11 mouse cellular contexts compared by ENCODE assay signal in the genomic region with DNA sequence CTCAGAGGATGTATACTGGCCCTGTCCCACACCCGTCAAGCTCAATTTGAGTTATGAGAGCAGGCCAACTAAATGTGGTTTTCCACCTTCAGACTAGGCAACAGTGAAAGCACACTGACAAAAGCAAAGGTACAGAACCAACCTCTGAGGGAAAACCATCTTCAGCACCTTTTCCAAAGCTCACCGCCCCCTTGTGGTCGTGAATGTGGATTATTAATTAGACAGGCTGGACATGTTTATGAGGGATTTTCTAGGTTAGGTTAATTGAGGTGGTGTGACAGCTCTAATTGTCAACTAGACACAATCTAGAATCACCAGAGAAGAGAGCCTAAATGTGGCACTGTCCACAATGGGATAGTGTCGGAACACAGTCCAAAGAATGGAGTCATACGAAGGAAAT. TPM values are rescaled to one million over a fixed set of nuclear protein-coding genes. Genes with fewer than 3 reads are reported as not detected.
DNase-seq lines count a peak whose midpoint lies in the region; ATAC-seq and TF ChIP-seq lines count a peak whose summit lies in the region.
"Had no signal": no experiment of that assay in that cellular context is flagged by ENCODE, and none has a peak within 500 bp of the region (broad histone marks: within the 10 kb centered on the region; RNA-seq: fewer than 3 reads in every experiment).

No protein-coding gene starts in this region.

- no peak for TF ChIP-seq EP300 in liver, embryonic 14.5 days (IDR thresholded peaks at IDR 0.05; ENCODE audit: low read depth)

- no peaks in the 10 kb centered on the region for H3K9me3 ChIP-seq in kidney, embryonic 16.5 days (ENCODE audit: low read length)
- H3K9me3 ChIP-seq in ES-E14 (ENCODE audit: control insufficient read depth, insufficient read depth, low read depth, low read length): no peaks in the 10 kb centered on the region
- H3K9me3 ChIP-seq in liver, embryonic 14.5 days (ENCODE audit: control insufficient read depth, low read length): no peaks in the 10 kb centered on the region
- H3K9me3 ChIP-seq: embryonic facial prominence, embryonic 12.5 days had no signal

- no peak overlapping the region for H3K4me3 ChIP-seq in kidney, embryonic 16.5 days (ENCODE audit: low read length)
- H3K4me3 ChIP-seq in ES-E14 (ENCODE audit: insufficient read depth in 1 of 2, low read depth in 1 of 2, low read length in 2 of 2, poor library complexity in 1 of 2, severe bottlenecking in 1 of 2): no peak overlapping the region
- no peak overlapping the region for H3K4me3 ChIP-seq in liver, embryonic 14.5 days (ENCODE audit: insufficient read depth in 1 of 2, low read depth in 2 of 2, low read length in 2 of 2)
- H3K4me3 ChIP-seq: embryonic facial prominence, embryonic 12.5 days had no signal

- H3K4me1 ChIP-seq in kidney, embryonic 16.5 days (ENCODE audit: insufficient read depth, low read length): peaks cover 20% of the 10 kb centered on the region
- H3K4me1 ChIP-seq in ES-E14 (ENCODE audit: control insufficient read depth in 2 of 2, insufficient read depth in 2 of 2, low read length in 2 of 2, poor library complexity in 1 of 2): peaks cover 3 to 5% of the 10 kb centered on the region in 2 experiments; a peak in 2 of 4 replicates
- H3K4me1 ChIP-seq in liver, embryonic 14.5 days (replicated peaks; ENCODE audit: control insufficient read depth in 2 of 2, insufficient read depth in 2 of 2, low read length in 1 of 2): peaks cover 6 to 14% of the 10 kb centered on the region in 2 experiments; a peak in 3 of 4 replicates
- H3K4me1 ChIP-seq: embryonic facial prominence, embryonic 12.5 days had no signal

- peak; percentile 67 for TF ChIP-seq CTCF in liver, embryonic 14.5 days (IDR thresholded peaks at IDR 0.05; ENCODE audit: low read depth)

- in situ Hi-C loops in ES-E14 (cut with MboI; ENCODE audit: low sequenced_read_pairs in 2 of 2, unreplicated experiment in 2 of 2): no loop called here

- no peak overlapping the region for H3K4me2 ChIP-seq in kidney, embryonic 16.5 days (replicated peaks; ENCODE audit: low read depth, low read length)
- H3K4me2 ChIP-seq in liver, embryonic 14.5 days (ENCODE audit: low read depth): no peak overlapping the region
- H3K4me2 ChIP-seq: embryonic facial prominence, embryonic 12.5 days; heart, embryonic 11.5 days had no signal

- WGBS in kidney, embryonic 16.5 days: 78% methylated on average over 5 of the region's 5 CpGs
- 69% methylated on average over 5 of the region's 5 CpGs for WGBS in liver, embryonic 14.5 days (ENCODE audit: insufficient replicate concordance)

- H3K27me3 ChIP-seq in kidney, embryonic 16.5 days (ENCODE audit: insufficient read depth, low read length): no peaks in the 10 kb centered on the region
- H3K27me3 ChIP-seq in liver, embryonic 14.5 days (ENCODE audit: control insufficient read depth, insufficient read depth, low read length): no peaks in the 10 kb centered on the region
- H3K27me3 ChIP-seq: embryonic facial prominence, embryonic 12.5 days had no signal

- peak; percentile 30 for DNase-seq in kidney, adult 9 months
- peak; percentile 42 to 46 for DNase-seq in B cell, adult 2 months
- DNase-seq in ES-E14 (ENCODE audit: low read depth, low spot score): peak; percentile 29
- peak in 2 of 3 experiments; percentile 20 to 23 for DNase-seq in liver, embryonic 14.5 days (ENCODE audit: low read depth in 3 of 3, low spot score in 3 of 3)
- no peak for DNase-seq in layer of hippocampus, postnatal 36 days
- DNase-seq in urinary bladder, postnatal 36 days (ENCODE audit: low spot score in 2 of 2): no peak
- DNase-seq: adrenal gland, adult 2 months had no signal

- peaks cover 17% of the 10 kb centered on the region for H3K36me3 ChIP-seq in kidney, embryonic 16.5 days (ENCODE audit: insufficient read depth, low read length)
- H3K36me3 ChIP-seq in ES-E14 (ENCODE audit: control insufficient read depth, insufficient read depth, low read length, poor library complexity, severe bottlenecking): peaks cover 7% of the 10 kb centered on the region
- H3K36me3 ChIP-seq in liver, embryonic 14.5 days (replicated peaks; ENCODE audit: control insufficient read depth, insufficient read depth, low read depth): peaks cover 6% of the 10 kb centered on the region; the same call in 1 of the 2 replicates

- H3K27ac ChIP-seq in kidney, embryonic 16.5 days (ENCODE audit: low read length): no peak overlapping the region
- H3K27ac ChIP-seq in ES-E14 (ENCODE audit: insufficient read depth, low read depth, low read length, poor library complexity, severe bottlenecking): no peak overlapping the region
- H3K27ac ChIP-seq in liver, embryonic 14.5 days: no peak overlapping the region
- H3K27ac ChIP-seq: embryonic facial prominence, embryonic 12.5 days; macrophage had no signal

- no peak for ATAC-seq in kidney, embryonic 16.5 days (ENCODE audit: low FRiP score, low TSS enrichment)
- ATAC-seq in liver, embryonic 14.5 days (ENCODE audit: insufficient read depth): no peak

- no peak overlapping the region for H3K9ac ChIP-seq in kidney, embryonic 16.5 days (replicated peaks; ENCODE audit: low read length)
- H3K9ac ChIP-seq in ES-E14 (ENCODE audit: insufficient read depth, low read depth, low read length, poor library complexity, severe bottlenecking): no peak overlapping the region
- no peak overlapping the region for H3K9ac ChIP-seq in liver, embryonic 14.5 days (replicated peaks)
- H3K9ac ChIP-seq: embryonic facial prominence, embryonic 12.5 days had no signal

TF ChIP-seq in ES-E14, 5 proteins besides CTCF, POLR2A, EP300 and RAD21:
- TF ChIP-seq CHD2 (IDR thresholded peaks at IDR 0.05; ENCODE audit: low read depth, low read length): no peak
- no peak for TF ChIP-seq ZC3H11A (IDR thresholded peaks at IDR 0.05; ENCODE audit: borderline replicate concordance, low read depth, low read length)
- no peak for TF ChIP-seq MAFK (IDR thresholded peaks at IDR 0.05; ENCODE audit: insufficient read depth, low read depth, low read length)
- no peak for TF ChIP-seq ZNF384 (IDR thresholded peaks at IDR 0.05; ENCODE audit: low read depth, low read length)
- no peak for TF ChIP-seq HCFC1 (IDR thresholded peaks at IDR 0.05; ENCODE audit: borderline replicate concordance, insufficient read depth, low read length)

RNA-seq across cellular contexts. Expression of gene Ehmt1, which starts 30.5 kb away (rescaled TPM):
- polyA plus RNA-seq in kidney, embryonic 16.5 days (2015; fragmentation: Nextera tagmentation; extraction: Ambion mirVana): 87.7 and 91.7 TPM in 2 replicates
- 55.1 and 64.1 TPM in 2 replicates for total RNA-seq in ES-E14 (2012; rRNA removed)
- 14.1 and 15.1 TPM in 2 replicates for polyA plus RNA-seq in liver, embryonic 14.5 days (2012; rRNA removed)
- 10.6 and 12.0 TPM in 2 replicates for polyA plus RNA-seq in liver, embryonic 14.5 days (2014; fragmentation: Nextera tagmentation; extraction: Ambion mirVana)
- total RNA-seq in layer of hippocampus, postnatal 36 days (2021): 10 to 100 TPM; 64.1 to 74.6 TPM

RNA-seq across cellular contexts. Expression of gene Arrdc1, which starts 46.2 kb away (rescaled TPM):
- polyA plus RNA-seq in kidney, embryonic 16.5 days (2015; fragmentation: Nextera tagmentation; extraction: Ambion mirVana): 63.3 and 63.5 TPM in 2 replicates
- total RNA-seq in ES-E14 (2012; rRNA removed): 14.4 and 23.8 TPM in 2 replicates
- 20.8 and 29.1 TPM in 2 replicates for polyA plus RNA-seq in liver, embryonic 14.5 days (2012; rRNA removed)
- polyA plus RNA-seq in liver, embryonic 14.5 days (2014; fragmentation: Nextera tagmentation; extraction: Ambion mirVana): 10.9 and 14.7 TPM in 2 replicates
- 10 to 100 TPM; 10.6 to 11.3 TPM for total RNA-seq in layer of hippocampus, postnatal 36 days (2021)

Comparison
In these comparisons a context has a peak if more than half of its experiments do, and no peak if none do; other contexts are left out.
1. DNase-seq: peak in kidney, adult 9 months (single experiment), B cell, adult 2 months (2 of 2), ES-E14 (single experiment) and liver, embryonic 14.5 days (2 of 3); none in layer of hippocampus, postnatal 36 days (0 of 2) and urinary bladder, postnatal 36 days (0 of 2).